Mouse (Mus musculus) kidney, embryonic 14.5 days (tissue): ENCODE results near the gene Ugt1a10. TPM values are rescaled to one million over a fixed set of nuclear protein-coding genes. Genes with fewer than 3 reads are reported as not detected.
A peak's percentile ranks its signal among the peaks of the same experiment; 100 is the strongest.

Experiments
- ATAC-seq: fragments of 200-750 bp; cut with Nextera tagmentation; 2 replicates; pipeline ENCODE4 v1.8.0; 2017; ENCODE audit warnings: moderate number of reproducible peaks, mild to moderate bottlenecking, moderate TSS enrichment, moderate library complexity; ENCODE audit not compliant: low FRiP score, low TSS enrichment
- H3K27ac ChIP-seq: fragments of 300-500 bp; sonication (generic); 2 replicates; pipeline ENCODE4 v1.5.1; 2014; ENCODE audit warnings: low read depth, mild to moderate bottlenecking, low read length, moderate library complexity, mixed read lengths
- H3K27me3 ChIP-seq: fragments of 300-500 bp; sonication (generic); 2 replicates; pipeline ENCODE4 v1.6.1; 2014; ENCODE audit warnings: mild to moderate bottlenecking, low read length; ENCODE audit not compliant: control insufficient read depth, insufficient read depth
- H3K36me3 ChIP-seq: fragments of 300-500 bp; sonication (generic); 2 replicates; pipeline ENCODE4 v1.6.1; 2014; ENCODE audit warnings: low read length, mixed read lengths; ENCODE audit not compliant: control insufficient read depth, insufficient read depth
- H3K4me1 ChIP-seq: fragments of 300-500 bp; sonication (generic); 2 replicates; pipeline ENCODE4 v1.6.1; 2014; ENCODE audit warnings: low read length, mixed read lengths; ENCODE audit not compliant: control insufficient read depth, insufficient read depth
- H3K4me2 ChIP-seq: fragments of 300-500 bp; sonication (generic); replicated peaks from 2 replicates; pipeline ENCODE4 v1.6.1; 2014; ENCODE audit warnings: low read depth, mild to moderate bottlenecking, low read length
- H3K4me3 ChIP-seq: fragments of 300-500 bp; sonication (generic); 2 replicates; pipeline ENCODE4 v1.5.1; 2014; ENCODE audit warnings: mild to moderate bottlenecking, low read length
- H3K9ac ChIP-seq: fragments of 300-500 bp; sonication (generic); 2 replicates; pipeline ENCODE4 v1.6.1; 2014; ENCODE audit warnings: low read depth, mild to moderate bottlenecking, low read length, moderate library complexity
- H3K9me3 ChIP-seq: fragments of 300-500 bp; sonication (generic); 2 replicates; pipeline ENCODE4 v1.6.1; 2016; ENCODE audit warnings: low read length; ENCODE audit not compliant: control insufficient read depth
- WGBS: fragments of 180-500 bp; shearing (Covaris S2); extraction: QIAGEN DNeasy Blood & Tissue Kit; methylation state at CpG from one replicate; pipeline ENCODE4 v1.1.7; 2014; 5-methylcytosine and 5-hydroxymethylcytosine counted together
- polyA plus RNA-seq: library from polyadenylated mRNA; unstranded; fragments of >200 nt; fragmentation: Nextera tagmentation; extraction: Ambion mirVana; gene quantifications from 2 replicates; pipeline ENCODE4 v1.2.1, GENCODE M21; 2014

The Ugt1a10 gene
- 5.0 and 9.2 TPM in 2 replicates for polyA plus RNA-seq

GRCm38 (mm10) chr1:88055088-88055487, at the start of gene Ugt1a10:
TSS of gene Ugt1a10 (plus strand) at chr1:88055388.
- H3K9ac ChIP-seq: no peak within 1 kb of the TSS
- ATAC-seq: no peak
- 80% methylated on average over 1 of the region's 1 CpGs for WGBS

GRCm38 (mm10) chr1:88007692-88008210, 47.4 kb upstream of the Ugt1a10 start:
- peak; percentile 61 for ATAC-seq
- 5% methylated on average over 5 of the region's 5 CpGs for WGBS
- peak overlapping the region; percentile 76 for H3K4me2 ChIP-seq
- H3K9me3 ChIP-seq: no peaks in the 10 kb centered on the region
- no peaks in the 10 kb centered on the region for H3K27me3 ChIP-seq
- H3K9ac ChIP-seq: peak overlapping the region; percentile 92
- H3K27ac ChIP-seq: peak overlapping the region; percentile 87
- peaks cover 10% of the 10 kb centered on the region; the same call in 1 of the 2 replicates for H3K4me1 ChIP-seq
- H3K36me3 ChIP-seq: peaks cover 15% of the 10 kb centered on the region; the same call in 1 of the 2 replicates
- peak overlapping the region; percentile 63 for H3K4me3 ChIP-seq

More at GRCm38 (mm10) chr1:88055088-88055487, at the start of gene Ugt1a10:
- no peak within 1 kb of the TSS for H3K4me3 ChIP-seq
- no peaks in the 10 kb centered on the region for H3K9me3 ChIP-seq
- no peaks in the 10 kb centered on the region for H3K4me1 ChIP-seq
- H3K36me3 ChIP-seq: no peaks in the 10 kb centered on the region
- H3K27me3 ChIP-seq: no peaks in the 10 kb centered on the region
- H3K4me2 ChIP-seq: no peak within 1 kb of the TSS
- H3K27ac ChIP-seq: no peak within 1 kb of the TSS

GRCm38 (mm10) chr1:88008211-88008697, 46.9 kb upstream of the Ugt1a10 start, which contains the start of gene Usp40:
TSS of gene Usp40 (minus strand) at chr1:88008551.
- Histone ChIP-seq H3K4me3 (peak within 1 kb of the TSS; percentile 63), H3K4me1 (peaks cover 10% of the 10 kb centered on the region; the same call in 1 of the 2 replicates), H3K27me3 (no peaks in the 10 kb centered on the region), H3K9ac (peak within 1 kb of the TSS; percentile 92), H3K4me2 (peak within 1 kb of the TSS; percentile 76), H3K36me3 (peaks cover 10% of the 10 kb centered on the region; the same call in 1 of the 2 replicates), H3K27ac (peak within 1 kb of the TSS; percentile 87), H3K9me3 (no peaks in the 10 kb centered on the region)
- under 1% methylated on average over 45 of the region's 45 CpGs for WGBS
- peak; percentile 96 for ATAC-seq

- Histone ChIP-seq H3K27me3 (no peaks in the 10 kb centered on the region), H3K4me3 (peak overlapping the region; percentile 63), H3K4me1 (peaks cover 10% of the 10 kb centered on the region; the same call in 1 of the 2 replicates), H3K9ac (peak overlapping the region; percentile 92; the same call in 1 of the 2 replicates), H3K27ac (no peak overlapping the region), H3K9me3 (no peaks in the 10 kb centered on the region), H3K4me2 (peak overlapping the region; percentile 76), H3K36me3 (peaks cover 7% of the 10 kb centered on the region; the same call in 1 of the 2 replicates)
- ATAC-seq: peak; percentile 48; the same call in 1 of the 2 replicates
- 46% methylated on average over 4 of the region's 4 CpGs for whole genome bisulfite sequencing
Observed at GRCm38 (mm10) chr1:88008735-88009134, 46.5 kb upstream of the Ugt1a10 start.

GRCm38 (mm10) chr1:88009521-88009920, 45.7 kb upstream of the Ugt1a10 start:
- peaks cover 3% of the 10 kb centered on the region; the same call in 1 of the 2 replicates for H3K36me3 ChIP-seq
- WGBS: 77% methylated on average over 3 of the region's 3 CpGs
- H3K9me3 ChIP-seq: no peaks in the 10 kb centered on the region
- no peak overlapping the region for H3K4me2 ChIP-seq
- H3K4me1 ChIP-seq: peaks cover 10% of the 10 kb centered on the region; the same call in 1 of the 2 replicates
- H3K27ac ChIP-seq: no peak overlapping the region
- no peak overlapping the region for H3K9ac ChIP-seq
- no peak overlapping the region for H3K4me3 ChIP-seq
- no peak for ATAC-seq
- no peaks in the 10 kb centered on the region for H3K27me3 ChIP-seq

GRCm38 (mm10) chr1:88013726-88014125, 41.5 kb upstream of the Ugt1a10 start:
- Histone ChIP-seq H3K27ac (no peak overlapping the region), H3K36me3 (no peaks in the 10 kb centered on the region), H3K4me3 (no peak overlapping the region), H3K9ac (no peak overlapping the region), H3K4me1 (no peaks in the 10 kb centered on the region), H3K4me2 (no peak overlapping the region), H3K27me3 (no peaks in the 10 kb centered on the region), H3K9me3 (0 out of 2 replicates have a peak, but pooled peaks cover 5% of the 10 kb centered on the region)
- no peak for ATAC-seq
- 81% methylated on average over 3 of the region's 3 CpGs for WGBS

- no peak overlapping the region for H3K4me3 ChIP-seq
- no peak overlapping the region for H3K27ac ChIP-seq
- 0 out of 2 replicates have a peak, but pooled peaks cover 5% of the 10 kb centered on the region for H3K9me3 ChIP-seq
- H3K4me1 ChIP-seq: no peaks in the 10 kb centered on the region
- 93% methylated on average over 4 of the region's 4 CpGs for WGBS
- ATAC-seq: no peak
- H3K9ac ChIP-seq: no peak overlapping the region
- H3K27me3 ChIP-seq: no peaks in the 10 kb centered on the region
- no peak overlapping the region for H3K4me2 ChIP-seq
- no peaks in the 10 kb centered on the region for H3K36me3 ChIP-seq
Observed at GRCm38 (mm10) chr1:88014194-88014593, 41.0 kb upstream of the Ugt1a10 start.

GRCm38 (mm10) chr1:88014671-88015070, 40.5 kb upstream of the Ugt1a10 start:
- H3K27me3 ChIP-seq: no peaks in the 10 kb centered on the region
- 94% methylated on average over 4 of the region's 4 CpGs for WGBS
- no peaks in the 10 kb centered on the region for H3K4me1 ChIP-seq
- H3K4me3 ChIP-seq: no peak overlapping the region
- H3K27ac ChIP-seq: no peak overlapping the region
- H3K36me3 ChIP-seq: no peaks in the 10 kb centered on the region
- H3K4me2 ChIP-seq: no peak overlapping the region
- 0 out of 2 replicates have a peak, but pooled peaks cover 5% of the 10 kb centered on the region for H3K9me3 ChIP-seq
- H3K9ac ChIP-seq: no peak overlapping the region
- no peak for ATAC-seq

- 0 out of 2 replicates have a peak, but pooled peaks cover 5% of the 10 kb centered on the region for H3K9me3 ChIP-seq
- H3K27me3 ChIP-seq: no peaks in the 10 kb centered on the region
- H3K36me3 ChIP-seq: no peaks in the 10 kb centered on the region
- no peak overlapping the region for H3K27ac ChIP-seq
- WGBS: 90% methylated on average over 6 of the region's 6 CpGs
- no peak overlapping the region for H3K4me2 ChIP-seq
- ATAC-seq: no peak
- no peaks in the 10 kb centered on the region for H3K4me1 ChIP-seq
- no peak overlapping the region for H3K9ac ChIP-seq
- H3K4me3 ChIP-seq: no peak overlapping the region
Observed at GRCm38 (mm10) chr1:88015371-88015770, 39.8 kb upstream of the Ugt1a10 start.
